In genomic region chr7:29597291-29597690, GRCm38 (mm10) we compare ENCODE assay signal across 8 mouse cellular contexts.
DNase-seq lines count a peak whose midpoint lies in the region; ATAC-seq and TF ChIP-seq lines count a peak whose summit lies in the region.
"Not testable (repeated sequence)": the region's sequence is repeated elsewhere in the genome, so short reads cannot be mapped to it uniquely, and the experiment has no call there.

No protein-coding gene starts in this region.

- in situ Hi-C loops in ES-E14 (cut with MboI; ENCODE audit: low sequenced_read_pairs in 2 of 2, unreplicated experiment in 2 of 2): not testable (repeated sequence)

- peak; percentile 65 for TF ChIP-seq CTCF in lung, postnatal 0 days (IDR thresholded peaks at IDR 0.05)

- 42% methylated on average over 7 of the region's 7 CpGs for WGBS in forebrain, embryonic 10.5 days
- WGBS in lung, postnatal 0 days: 30% methylated on average over 7 of the region's 7 CpGs

- not testable (repeated sequence) for H3K4me2 ChIP-seq in lung, postnatal 0 days (replicated peaks; ENCODE audit: low read depth, low read length)

- H3K36me3 ChIP-seq in ES-E14 (ENCODE audit: control insufficient read depth, insufficient read depth, low read length, poor library complexity, severe bottlenecking); forebrain, embryonic 10.5 days (replicated peaks); lung, postnatal 0 days (ENCODE audit: insufficient read depth, low read length): not testable (repeated sequence)

- not testable (repeated sequence) for H3K9ac ChIP-seq in ES-E14 (ENCODE audit: insufficient read depth, low read depth, low read length, poor library complexity, severe bottlenecking); lung, postnatal 0 days (replicated peaks; ENCODE audit: low read depth)

- not testable (repeated sequence) for H3K4me3 ChIP-seq in ES-E14 (ENCODE audit: insufficient read depth in 1 of 2, low read depth in 1 of 2, low read length in 2 of 2, poor library complexity in 1 of 2, severe bottlenecking in 1 of 2); forebrain, embryonic 10.5 days; lung, postnatal 0 days (ENCODE audit: low read depth, low read length)

- H3K27ac ChIP-seq in ES-E14 (ENCODE audit: insufficient read depth, low read depth, low read length, poor library complexity, severe bottlenecking); forebrain, embryonic 10.5 days; lung, postnatal 0 days (ENCODE audit: low read length): not testable (repeated sequence)

- H3K4me1 ChIP-seq in ES-E14 (ENCODE audit: control insufficient read depth in 2 of 2, insufficient read depth in 2 of 2, low read length in 2 of 2, poor library complexity in 1 of 2); forebrain, embryonic 10.5 days; lung, postnatal 0 days (ENCODE audit: insufficient read depth, low read depth, low read length): not testable (repeated sequence)

- intact Hi-C loops in heart, postnatal 36 days (cut with DNase I): not testable (repeated sequence)

- not testable (repeated sequence) for H3K9me3 ChIP-seq in ES-E14 (ENCODE audit: control insufficient read depth, insufficient read depth, low read depth, low read length); forebrain, embryonic 10.5 days; lung, postnatal 0 days (ENCODE audit: low read length)

- not testable (repeated sequence) for H3K27me3 ChIP-seq in forebrain, embryonic 10.5 days (ENCODE audit: poor library complexity, severe bottlenecking); lung, postnatal 0 days (replicated peaks; ENCODE audit: insufficient read depth, low read length)

- not testable (repeated sequence) for ATAC-seq in lung, postnatal 0 days

- not testable (repeated sequence) for TF ChIP-seq EP300 in lung, postnatal 0 days (IDR thresholded peaks at IDR 0.05)

- DNase-seq in ES-E14 (ENCODE audit: low read depth, low spot score): peak; percentile 56
- peak; percentile 26 for DNase-seq in c-Kit-positive CD71-negative TER-119-negative erythroid progenitor cells, embryonic 14.5 days (ENCODE audit: low read depth)
- peak; percentile 59 for DNase-seq in forebrain, embryonic 10.5 days (ENCODE audit: extremely low spot score, low spot score)
- DNase-seq in heart, postnatal 36 days: peak; percentile 40 to 63
- DNase-seq in layer of hippocampus, adult 9-10 months (ENCODE audit: low spot score): peak; percentile 18
- not testable (repeated sequence) for DNase-seq in lung, postnatal 0 days (ENCODE audit: low spot score)
- peak; percentile 22 to 41 for DNase-seq in right cerebral cortex, postnatal 10 days (ENCODE audit: low spot score in 2 of 2)
- DNase-seq in urinary bladder, adult 18-20 months (ENCODE audit: low spot score in 2 of 2): peak; percentile 4 to 58
